Mouse (Mus musculus) neural tube, embryonic 15.5 days (tissue): Measurements from ENCODE around the gene Dnhd1. TPM values are rescaled to one million over a fixed set of nuclear protein-coding genes. Genes with fewer than 3 reads are reported as not detected.
A peak's percentile ranks its signal among the peaks of the same experiment; 100 is the strongest.
"Not testable (repeated sequence)": the region's sequence is repeated elsewhere in the genome, so short reads cannot be mapped to it uniquely, and the experiment has no call there.

Experiments used
- ATAC-seq: fragments of 200-750 bp; cut with Nextera tagmentation; 2 replicates; pipeline ENCODE4 v1.8.0; 2017; ENCODE audit warnings: mild to moderate bottlenecking, moderate TSS enrichment, moderate library complexity; ENCODE audit not compliant: low FRiP score
- H3K27ac ChIP-seq: fragments of 300-500 bp; sonication (generic); replicated peaks from 2 replicates; pipeline ENCODE4 v1.5.1; 2015; ENCODE audit warnings: mild to moderate bottlenecking, inconsistent platforms
- H3K27me3 ChIP-seq: fragments of 300-500 bp; sonication (generic); replicated peaks from 2 replicates; pipeline ENCODE4 v1.6.1; 2015; ENCODE audit warnings: inconsistent platforms
- H3K36me3 ChIP-seq: fragments of 300-500 bp; sonication (generic); 2 replicates; pipeline ENCODE4 v1.6.1; 2015; ENCODE audit warnings: inconsistent platforms
- H3K4me1 ChIP-seq: fragments of 300-500 bp; sonication (generic); 2 replicates; pipeline ENCODE4 v1.6.1; 2015; ENCODE audit warnings: inconsistent platforms
- H3K4me2 ChIP-seq: fragments of 300-500 bp; sonication (generic); 2 replicates; pipeline ENCODE4 v1.6.1; 2015; ENCODE audit warnings: inconsistent platforms, mild to moderate bottlenecking, moderate library complexity
- H3K4me3 ChIP-seq: fragments of 300-500 bp; sonication (generic); replicated peaks from 2 replicates; pipeline ENCODE4 v1.5.1; 2015; ENCODE audit warnings: mild to moderate bottlenecking, inconsistent platforms
- H3K9ac ChIP-seq: fragments of 300-500 bp; sonication (generic); replicated peaks from 2 replicates; pipeline ENCODE4 v1.6.1; 2015; ENCODE audit warnings: mild to moderate bottlenecking, inconsistent platforms
- H3K9me3 ChIP-seq: fragments of 300-500 bp; sonication (generic); replicated peaks from 2 replicates; pipeline ENCODE4 v1.6.1; 2016; ENCODE audit warnings: inconsistent platforms
- WGBS: fragments of 180-500 bp; shearing (Covaris S2); methylation state at CpG from one replicate; pipeline ENCODE4 v1.1.7; 2015; ENCODE audit warnings: mixed read lengths; 5-methylcytosine and 5-hydroxymethylcytosine counted together
- polyA plus RNA-seq: library from polyadenylated mRNA; unstranded; fragments of >200 nt; fragmentation: Nextera tagmentation; extraction: Ambion mirVana; gene quantifications from 2 replicates; pipeline ENCODE4 v1.2.1, GENCODE M21; 2015

Gene Dnhd1
- polyA plus RNA-seq, 1 experiment from 2014 or later = 1.3 TPM

DNA sequence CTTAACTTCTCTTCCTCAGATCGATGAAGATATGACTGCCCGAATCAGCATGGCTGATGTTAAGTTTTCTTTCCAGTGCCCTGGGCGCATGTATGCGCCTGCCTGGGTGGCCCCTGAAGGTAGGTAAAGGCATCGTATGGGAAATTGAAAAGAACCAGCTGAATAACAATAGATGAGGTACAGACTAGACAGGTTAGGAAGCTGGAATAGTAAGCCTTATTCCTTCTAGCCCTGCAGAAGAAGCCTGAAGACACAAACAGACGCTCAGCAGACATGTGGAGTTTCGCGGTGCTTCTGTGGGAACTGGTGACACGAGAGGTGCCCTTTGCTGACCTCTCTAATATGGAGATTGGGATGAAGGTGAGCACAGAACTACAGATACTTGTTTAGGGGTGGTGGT is 91.4 kb downstream of the Dnhd1 start:
- H3K36me3 ChIP-seq = peaks cover 39% of the 10 kb centered on the region
- H3K9ac ChIP-seq = no peak overlapping the region
- no peak overlapping the region for H3K4me3 ChIP-seq
- peaks cover 36% of the 10 kb centered on the region for H3K4me1 ChIP-seq
- WGBS = 93% methylated on average over 9 of the region's 9 CpGs
- no peak for ATAC-seq
- no peak overlapping the region for H3K4me2 ChIP-seq
- H3K9me3 ChIP-seq = no peaks in the 10 kb centered on the region
- no peak overlapping the region for H3K27ac ChIP-seq
- H3K27me3 ChIP-seq = no peaks in the 10 kb centered on the region

DNA sequence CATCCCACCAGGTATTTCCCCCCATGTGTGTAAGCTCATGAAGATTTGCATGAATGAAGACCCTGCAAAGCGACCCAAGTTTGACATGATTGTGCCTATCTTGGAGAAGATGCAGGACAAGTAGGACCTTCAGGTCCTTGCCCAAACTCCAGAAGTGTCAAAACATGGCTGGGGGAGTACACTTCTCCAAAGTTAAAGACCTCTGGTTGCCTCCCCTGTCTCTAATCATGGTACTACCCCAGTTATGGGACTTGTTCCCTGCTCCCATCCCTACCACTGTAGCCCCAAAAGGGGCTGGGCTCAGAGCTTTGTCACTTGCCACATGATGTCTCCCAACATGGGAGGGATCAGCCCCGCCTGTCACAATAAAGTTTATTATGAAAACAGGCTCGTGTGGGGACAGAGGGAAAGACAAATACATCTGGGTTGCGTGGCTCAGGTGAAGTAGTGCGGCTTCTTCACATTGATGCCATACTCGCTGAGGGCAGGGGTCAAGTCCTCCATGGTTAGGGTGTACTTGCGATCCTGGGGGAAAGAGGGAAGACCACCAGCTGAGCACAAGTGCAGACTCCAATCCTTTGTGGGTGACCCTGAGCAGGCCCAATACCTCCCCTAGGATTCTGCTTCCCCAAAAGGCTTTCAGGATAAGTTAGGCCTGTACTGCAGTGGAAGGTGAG is 92.0 kb downstream of the Dnhd1 start:
- H3K4me2 ChIP-seq = peak overlapping the region; percentile 93; the same call in 1 of the 2 replicates
- H3K9ac ChIP-seq, H3K4me3 ChIP-seq, ATAC-seq, H3K9me3 ChIP-seq, H3K27ac ChIP-seq, H3K27me3 ChIP-seq: not testable (repeated sequence)
- peaks cover 29% of the 10 kb centered on the region for H3K4me1 ChIP-seq
- peaks cover 39% of the 10 kb centered on the region for H3K36me3 ChIP-seq
- 90% methylated on average over 7 of the region's 7 CpGs for WGBS

DNA sequence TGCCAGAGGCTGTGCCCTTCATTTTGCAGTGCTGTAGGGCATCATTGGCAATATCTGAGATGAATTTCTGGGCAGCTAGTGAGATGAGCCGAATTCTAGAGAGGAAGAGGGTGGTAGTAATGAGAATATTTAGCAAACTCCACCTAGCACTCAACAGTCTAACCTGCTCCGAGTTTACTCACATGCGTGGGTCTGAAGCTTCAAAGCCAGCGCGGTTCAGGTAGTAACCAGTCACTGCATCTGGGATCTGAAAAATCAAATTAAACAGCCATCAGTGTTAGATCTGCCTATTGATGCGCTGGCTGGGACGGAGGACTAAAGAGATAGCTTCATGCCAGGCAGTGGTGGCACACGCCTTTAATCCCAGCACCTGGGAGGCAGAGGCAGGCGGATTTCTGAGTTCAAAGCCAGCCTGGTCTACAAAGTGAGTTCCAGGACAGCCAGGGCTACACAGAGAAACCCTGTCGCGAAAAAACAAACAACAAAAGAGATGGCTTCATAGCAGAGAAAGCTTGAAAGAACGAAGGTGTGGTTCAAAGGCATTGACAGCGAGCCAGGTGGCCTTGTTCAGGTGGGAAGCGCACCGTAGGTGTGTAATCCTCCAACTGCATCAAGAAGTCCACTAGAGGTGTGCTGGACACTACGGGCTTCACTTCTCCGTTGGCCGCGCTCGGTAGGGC is 92.8 kb downstream of the Dnhd1 start:
- Histone ChIP-seq H3K4me3 (peak overlapping the region; percentile 89), H3K4me2 (peak overlapping the region; percentile 93), H3K27ac (peak overlapping the region; percentile 81), H3K9ac (peak overlapping the region; percentile 93), H3K4me1 (peaks cover 23% of the 10 kb centered on the region), H3K36me3 (peaks cover 41% of the 10 kb centered on the region)
- peak; percentile 30 for ATAC-seq
- H3K27me3 ChIP-seq, H3K9me3 ChIP-seq: not testable (repeated sequence)
- 37% methylated on average over 20 of the region's 20 CpGs for WGBS

DNA sequence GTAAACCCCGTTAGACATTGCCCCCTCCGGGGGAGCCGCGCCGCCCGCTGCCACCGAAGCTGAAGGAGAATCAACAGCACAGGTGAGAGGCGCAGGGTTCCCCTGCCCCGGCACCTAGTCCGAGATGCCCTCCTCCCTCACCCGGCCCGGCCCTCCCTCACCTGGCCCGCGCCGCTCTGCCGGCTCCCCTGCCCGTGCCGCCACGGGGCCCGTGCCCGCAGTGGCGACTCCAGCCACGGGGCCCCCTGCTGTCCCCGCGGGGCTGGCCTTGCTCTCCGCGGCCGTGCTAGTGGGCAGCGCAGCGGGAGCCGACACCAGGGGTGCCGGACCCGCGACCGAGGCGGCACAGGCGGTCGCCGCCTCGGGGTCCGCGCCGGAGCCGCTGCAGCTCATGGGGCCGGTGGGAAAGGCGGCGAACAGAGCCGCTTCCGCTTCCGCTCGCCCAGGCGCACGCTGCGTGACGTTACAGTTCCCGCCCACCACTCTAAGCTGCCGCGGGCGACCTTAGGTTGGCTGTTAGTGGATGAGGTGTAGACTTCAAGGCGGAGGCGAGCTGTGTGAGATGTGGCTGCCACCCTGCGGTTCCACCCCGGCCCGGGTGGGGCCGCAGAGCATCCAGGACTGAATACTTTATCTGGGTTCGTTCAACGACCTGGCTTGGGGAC is 93.4 kb downstream of the Dnhd1 start, which contains the start of gene Taf10:
Gene Taf10 (minus strand): TSS at position 436 of the 665 bp plus-strand sequence.
- ATAC-seq = peak; percentile 95
- WGBS = under 1% methylated on average over 63 of the region's 67 CpGs
- H3K27me3 ChIP-seq = no peaks in the 10 kb centered on the region
- no peaks in the 10 kb centered on the region for H3K9me3 ChIP-seq
- peaks cover 46% of the 10 kb centered on the region for H3K36me3 ChIP-seq
- H3K27ac ChIP-seq = peak within 1 kb of the TSS; percentile 81
- H3K4me3 ChIP-seq = peak within 1 kb of the TSS; percentile 89
- H3K4me1 ChIP-seq = peaks cover 22% of the 10 kb centered on the region
- H3K9ac ChIP-seq = peak within 1 kb of the TSS; percentile 93
- peak within 1 kb of the TSS; percentile 93 for H3K4me2 ChIP-seq

DNA sequence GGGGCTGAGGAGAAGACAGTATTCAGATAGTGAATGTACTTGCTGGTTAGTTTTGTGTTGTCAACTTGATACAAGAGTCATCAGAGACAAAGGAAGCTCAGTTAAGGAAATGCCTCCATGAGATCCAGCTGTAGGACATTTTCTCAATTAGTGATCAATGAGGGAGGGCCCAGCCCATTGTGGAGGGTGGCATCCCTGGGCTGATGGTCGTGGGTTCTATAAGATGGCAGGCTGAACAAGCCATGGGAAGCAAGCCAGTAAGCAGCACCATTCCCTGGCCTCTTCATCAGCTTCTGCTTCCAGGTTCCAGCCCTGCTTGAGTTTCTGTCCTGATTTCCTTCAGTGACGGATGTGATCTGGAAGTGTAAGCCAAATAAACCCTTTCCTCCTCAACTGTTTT is 97.1 kb downstream of the Dnhd1 start:
- Histone ChIP-seq H3K4me2 (no peak overlapping the region), H3K36me3 (peaks cover 25% of the 10 kb centered on the region), H3K4me3 (no peak overlapping the region), H3K27ac (no peak overlapping the region), H3K9me3 (no peaks in the 10 kb centered on the region), H3K4me1 (peaks cover 26% of the 10 kb centered on the region), H3K27me3 (no peaks in the 10 kb centered on the region), H3K9ac (no peak overlapping the region)
- WGBS = 85% methylated on average over 2 of the region's 2 CpGs
- ATAC-seq = no peak

DNA sequence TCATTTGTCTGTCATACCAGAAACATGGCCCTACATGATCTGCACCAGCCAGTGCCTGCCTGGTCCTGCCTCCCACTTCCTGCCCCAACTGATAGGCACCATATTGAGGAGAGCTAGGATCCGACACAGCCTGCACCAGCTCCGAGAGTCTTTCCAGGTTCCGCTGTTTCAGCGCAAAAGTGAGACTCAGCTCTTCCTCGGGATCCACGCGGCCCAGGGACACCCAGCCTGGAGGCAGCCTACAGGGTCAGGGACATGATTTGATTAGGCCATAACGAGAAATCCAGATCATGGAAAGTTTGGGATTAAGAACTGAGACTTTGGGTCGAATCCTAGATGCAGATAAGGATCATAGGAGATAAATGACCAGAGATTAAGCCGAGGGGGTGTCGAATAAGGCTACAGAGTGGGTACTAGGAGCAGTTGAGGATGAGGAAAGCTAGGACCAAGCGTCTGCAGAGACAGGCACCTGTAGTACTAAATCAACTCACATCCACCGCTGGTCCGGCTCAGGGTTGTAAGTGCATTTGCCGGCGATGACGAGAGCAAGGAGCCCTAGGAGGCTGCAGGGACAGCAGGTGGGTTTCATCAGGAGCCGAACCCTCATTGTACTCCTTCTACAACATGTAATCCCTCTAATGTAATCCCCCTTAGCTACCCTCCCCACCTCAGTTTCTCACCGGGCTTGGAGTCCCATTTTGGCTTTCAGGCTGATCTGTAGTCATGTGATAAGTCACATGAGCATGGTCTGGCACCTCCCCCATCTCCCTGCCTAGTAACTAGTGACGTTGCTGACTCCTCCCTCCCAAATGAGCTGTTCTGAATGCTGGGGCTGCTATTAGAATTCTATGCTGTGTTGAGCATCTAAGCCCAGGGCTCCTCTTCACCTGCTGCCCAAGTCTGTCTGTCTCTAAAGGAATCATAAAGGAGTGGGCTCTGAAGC is 101.1 kb downstream of the Dnhd1 start, which contains the start of gene Tpp1:
Gene Tpp1 (minus strand): TSS at position 745 of the 943 bp plus-strand sequence.
- H3K9me3 ChIP-seq = no peaks in the 10 kb centered on the region
- H3K4me2 ChIP-seq = peak within 1 kb of the TSS; percentile 64
- H3K36me3 ChIP-seq = peaks cover 55% of the 10 kb centered on the region
- H3K4me1 ChIP-seq = peaks cover 20% of the 10 kb centered on the region
- peak within 1 kb of the TSS; percentile 76 for H3K27ac ChIP-seq
- peak within 1 kb of the TSS; percentile 47 for H3K4me3 ChIP-seq
- peak within 1 kb of the TSS; percentile 56 for H3K9ac ChIP-seq
- 26% methylated on average over 20 of the region's 20 CpGs for WGBS
- H3K27me3 ChIP-seq = no peaks in the 10 kb centered on the region
- ATAC-seq = peak; percentile 92

DNA sequence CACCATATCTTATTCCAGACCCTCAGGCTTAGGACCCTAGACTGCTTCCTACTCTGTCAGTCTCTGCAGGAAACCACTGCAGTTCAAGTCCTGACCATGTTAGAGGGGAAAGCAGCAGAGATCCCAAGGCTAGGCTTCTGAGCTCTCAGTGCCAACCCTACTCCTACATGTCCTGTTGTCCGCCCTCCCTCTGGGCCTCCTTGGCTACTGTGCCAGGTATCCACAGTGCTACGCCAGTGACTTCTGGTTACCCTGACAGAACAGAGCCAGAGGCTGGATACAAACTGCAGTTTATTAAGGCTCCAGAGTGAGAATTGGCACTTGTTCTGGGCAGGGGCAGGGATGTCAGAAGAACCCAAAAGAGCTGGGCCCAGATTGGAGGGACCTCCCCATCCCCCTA is 102.1 kb downstream of the Dnhd1 start:
- H3K36me3 ChIP-seq = peaks cover 63% of the 10 kb centered on the region

DNA sequence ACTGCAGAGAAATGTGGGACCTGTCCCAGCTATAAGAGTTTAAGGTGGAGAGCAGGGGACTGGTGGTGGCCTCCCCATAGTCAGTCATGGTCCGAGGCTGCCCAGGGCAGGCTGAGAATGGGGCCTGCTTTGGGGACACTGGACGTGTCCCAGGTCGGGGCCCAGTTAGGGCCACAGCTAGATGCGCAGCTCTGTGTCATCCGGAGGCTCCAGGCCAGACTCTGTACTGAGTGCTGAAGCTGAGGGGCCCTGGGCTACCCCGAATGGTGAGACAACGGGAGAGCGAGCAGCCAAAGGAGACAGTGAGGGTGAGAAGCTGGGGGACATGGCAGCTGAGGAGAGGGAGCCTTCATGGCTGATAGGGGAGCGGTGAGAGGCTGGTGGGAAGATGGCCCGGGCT is 102.7 kb downstream of the Dnhd1 start:
- Histone ChIP-seq H3K9ac (no peak overlapping the region), H3K9me3 (no peaks in the 10 kb centered on the region), H3K4me2 (no peak overlapping the region), H3K27me3 (no peaks in the 10 kb centered on the region), H3K27ac (peak overlapping the region; percentile 76; the same call in 1 of the 2 replicates), H3K4me1 (peaks cover 20% of the 10 kb centered on the region), H3K4me3 (no peak overlapping the region), H3K36me3 (peaks cover 67% of the 10 kb centered on the region)
- WGBS = 91% methylated on average over 10 of the region's 10 CpGs
- peak; percentile 11; the same call in 1 of the 2 replicates for ATAC-seq

More for the DNA sequence above, 102.1 kb downstream of the Dnhd1 start:
- no peak overlapping the region for H3K4me2 ChIP-seq
- H3K4me1 ChIP-seq = peaks cover 20% of the 10 kb centered on the region
- no peaks in the 10 kb centered on the region for H3K27me3 ChIP-seq
- H3K9me3 ChIP-seq = no peaks in the 10 kb centered on the region
- peak; percentile 27; the same call in 1 of the 2 replicates for ATAC-seq
- H3K4me3 ChIP-seq = no peak overlapping the region
- peak overlapping the region; percentile 76; the same call in 1 of the 2 replicates for H3K27ac ChIP-seq
- H3K9ac ChIP-seq = no peak overlapping the region
- 86% methylated on average over 2 of the region's 2 CpGs for WGBS

DNA sequence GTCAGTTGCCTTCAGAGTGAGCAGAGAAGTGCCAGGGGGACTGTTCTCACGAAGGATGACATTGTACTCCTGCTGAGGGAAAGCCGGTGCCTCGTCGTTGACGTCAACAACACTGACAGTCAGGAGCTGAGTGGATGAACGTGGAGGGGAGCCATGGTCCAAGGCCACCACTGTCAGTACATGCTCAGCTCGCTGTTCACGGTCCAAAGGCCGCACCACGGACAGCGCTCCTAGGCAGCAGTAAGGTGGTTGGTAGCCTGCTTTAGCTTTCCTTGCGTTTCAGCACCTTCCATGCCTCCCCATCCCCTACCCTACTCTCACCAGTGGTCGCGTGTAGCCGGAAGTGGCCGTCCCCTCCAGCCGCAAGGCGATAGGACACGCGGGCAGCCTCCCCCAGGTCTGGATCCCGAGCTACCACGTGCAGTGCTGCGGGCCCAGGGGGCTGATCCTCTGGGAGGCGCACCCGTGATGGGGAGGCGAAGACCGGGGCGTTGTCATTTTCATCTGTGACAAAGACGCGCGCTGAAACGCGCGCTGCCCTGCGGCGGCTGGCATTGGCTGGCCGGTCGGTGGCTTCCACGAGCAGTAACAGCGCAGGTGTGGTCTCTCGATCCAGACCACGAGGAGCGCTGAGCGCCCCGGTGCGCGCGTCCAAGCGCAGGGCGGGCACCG is 111.3 kb downstream of the Dnhd1 start:
- Histone ChIP-seq H3K4me3 (no peak overlapping the region), H3K36me3 (peaks cover 85% of the 10 kb centered on the region), H3K4me1 (peaks cover 7% of the 10 kb centered on the region; the same call in 1 of the 2 replicates), H3K27me3 (no peaks in the 10 kb centered on the region), H3K9me3 (no peaks in the 10 kb centered on the region), H3K27ac (no peak overlapping the region), H3K9ac (no peak overlapping the region), H3K4me2 (peak overlapping the region; percentile 1; the same call in 1 of the 2 replicates)
- WGBS = 27% methylated on average over 51 of the region's 51 CpGs
- ATAC-seq = peak; percentile 11; the same call in 1 of the 2 replicates

DNA sequence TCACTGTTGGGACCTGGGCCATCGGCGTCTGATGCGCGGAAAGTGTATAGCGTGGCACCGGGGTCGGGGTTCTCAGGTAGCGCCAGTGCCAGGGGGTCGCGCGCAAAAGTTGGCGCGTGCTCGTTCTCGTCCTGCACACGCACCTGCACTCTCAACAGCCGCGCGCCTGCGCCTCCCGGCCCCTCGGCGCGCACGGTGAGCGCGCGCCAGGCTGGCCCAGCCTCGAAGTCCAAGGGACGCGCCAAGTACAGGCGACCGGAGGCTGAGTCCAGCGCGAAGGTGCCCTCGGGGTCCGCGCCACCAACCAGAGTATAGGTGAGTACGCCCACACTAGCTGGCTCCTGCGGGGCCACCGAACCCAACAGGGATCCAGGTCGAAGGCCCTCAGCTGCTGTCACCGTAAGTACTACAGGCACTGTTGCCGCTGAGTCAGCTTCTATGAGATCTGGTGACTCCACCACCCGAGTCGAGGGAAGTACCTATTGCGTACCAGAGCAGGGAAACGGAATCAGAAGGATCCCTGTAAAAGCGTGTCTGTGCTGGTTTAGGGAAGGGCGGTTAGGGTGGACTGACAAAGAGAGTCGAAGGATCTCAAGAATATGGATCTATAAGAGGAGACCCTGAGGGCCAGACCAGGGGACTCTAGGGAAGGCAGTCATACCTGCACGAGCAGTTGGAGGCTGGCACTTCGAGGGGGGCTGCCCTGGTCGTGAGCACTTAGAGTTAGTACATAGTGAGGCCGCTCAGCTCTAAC is 112.1 kb downstream of the Dnhd1 start:
- peak; percentile 6; the same call in 1 of the 2 replicates for ATAC-seq
- peaks cover 82% of the 10 kb centered on the region for H3K36me3 ChIP-seq
- H3K27ac ChIP-seq = no peak overlapping the region
- H3K9ac ChIP-seq = no peak overlapping the region
- H3K9me3 ChIP-seq = no peaks in the 10 kb centered on the region
- peaks cover 14% of the 10 kb centered on the region for H3K4me1 ChIP-seq
- no peak overlapping the region for H3K4me3 ChIP-seq
- WGBS = 26% methylated on average over 55 of the region's 55 CpGs
- peak overlapping the region; percentile 1; the same call in 1 of the 2 replicates for H3K4me2 ChIP-seq
- H3K27me3 ChIP-seq = no peaks in the 10 kb centered on the region
